Mouse (Mus musculus) neural tube, embryonic 14.5 days (tissue): ENCODE data around the gene Mto1. TPM values are rescaled to one million over a fixed set of nuclear protein-coding genes. Genes with fewer than 3 reads are reported as not detected.
"Not testable (repeated sequence)": the region's sequence is repeated elsewhere in the genome, so short reads cannot be mapped to it uniquely, and the experiment has no call there.

Experiments
- ATAC-seq: fragments of 200-750 bp; cut with Nextera tagmentation; 2 replicates; pipeline ENCODE4 v1.8.0; 2017; ENCODE audit warnings: low read depth, mild to moderate bottlenecking, moderate TSS enrichment, moderate library complexity
- H3K27ac ChIP-seq: fragments of 300-500 bp; sonication (generic); 2 replicates; pipeline ENCODE4 v1.5.1; 2014; ENCODE audit warnings: low read depth, mild to moderate bottlenecking, control low read depth, low read length, moderate library complexity, mixed read lengths
- H3K27me3 ChIP-seq: fragments of 300-500 bp; sonication (generic); 2 replicates; pipeline ENCODE4 v1.6.1; 2014; ENCODE audit warnings: low read length; ENCODE audit not compliant: control insufficient read depth, insufficient read depth
- H3K36me3 ChIP-seq: fragments of 300-500 bp; sonication (generic); 2 replicates; pipeline ENCODE4 v1.6.1; 2014; ENCODE audit warnings: low read length, mixed read lengths; ENCODE audit not compliant: control insufficient read depth, insufficient read depth
- H3K4me1 ChIP-seq: fragments of 300-500 bp; sonication (generic); 2 replicates; pipeline ENCODE4 v1.6.1; 2014; ENCODE audit warnings: low read length; ENCODE audit not compliant: control insufficient read depth, insufficient read depth
- H3K4me2 ChIP-seq: fragments of 300-500 bp; sonication (generic); 2 replicates; pipeline ENCODE4 v1.6.1; 2014; ENCODE audit warnings: mild to moderate bottlenecking, low read depth, low read length, control low read depth
- H3K4me3 ChIP-seq: fragments of 300-500 bp; sonication (generic); 2 replicates; pipeline ENCODE4 v1.5.1; 2014; ENCODE audit warnings: low read depth, low read length, control low read depth, mixed read lengths
- H3K9ac ChIP-seq: fragments of 300-500 bp; sonication (generic); replicated peaks from 2 replicates; pipeline ENCODE4 v1.6.1; 2014; ENCODE audit warnings: low read depth, mild to moderate bottlenecking, control low read depth, low read length, mixed read lengths
- H3K9me3 ChIP-seq: fragments of 300-500 bp; sonication (generic); 2 replicates; pipeline ENCODE4 v1.6.1; 2016; ENCODE audit warnings: low read length; ENCODE audit not compliant: control insufficient read depth
- WGBS: fragments of 180-500 bp; shearing (Covaris S2); extraction: QIAGEN DNeasy Blood & Tissue Kit; methylation state at CpG from one replicate; pipeline ENCODE4 v1.1.7; 2014; 5-methylcytosine and 5-hydroxymethylcytosine counted together
- polyA plus RNA-seq: library from polyadenylated mRNA; unstranded; fragments of >200 nt; fragmentation: Nextera tagmentation; extraction: Ambion mirVana; gene quantifications from 2 replicates; pipeline ENCODE4 v1.2.1, GENCODE M21; 2014

Gene Mto1
- polyA plus RNA-seq, 1 experiment from 2014 or later, result 32.0 TPM

- Histone ChIP-seq H3K27ac (no peak overlapping the region), H3K9me3 (no peaks in the 10 kb centered on the region), H3K9ac (no peak overlapping the region), H3K36me3 (peaks cover 35% of the 10 kb centered on the region), H3K4me1 (0 out of 2 replicates have a peak, but pooled peaks cover 2% of the 10 kb centered on the region), H3K4me3 (no peak overlapping the region), H3K4me2 (no peak overlapping the region), H3K27me3 (no peaks in the 10 kb centered on the region)
- ATAC-seq, result no peak
- WGBS, result 61% methylated on average over 8 of the region's 8 CpGs
Measured at GRCm38 (mm10) chr9:78473588-78473987, 25.6 kb downstream of the Mto1 start.

GRCm38 (mm10) chr9:78474270-78474669 lies 26.3 kb downstream of the Mto1 start:
- 73% methylated on average over 2 of the region's 2 CpGs for WGBS
- Histone ChIP-seq H3K4me2 (no peak overlapping the region), H3K36me3 (peaks cover 30% of the 10 kb centered on the region), H3K4me1 (peaks cover 2% of the 10 kb centered on the region; the same call in 1 of the 2 replicates), H3K27me3 (no peaks in the 10 kb centered on the region), H3K27ac (no peak overlapping the region), H3K9me3 (no peaks in the 10 kb centered on the region), H3K4me3 (no peak overlapping the region), H3K9ac (no peak overlapping the region)
- ATAC-seq, result no peak

- Histone ChIP-seq H3K9me3 (no peaks in the 10 kb centered on the region), H3K4me2 (no peak overlapping the region), H3K4me1 (peaks cover 6% of the 10 kb centered on the region; the same call in 1 of the 2 replicates), H3K9ac (no peak overlapping the region), H3K4me3 (no peak overlapping the region), H3K27ac (no peak overlapping the region), H3K27me3 (no peaks in the 10 kb centered on the region), H3K36me3 (peaks cover 32% of the 10 kb centered on the region)
- WGBS, result 91% methylated on average over 5 of the region's 5 CpGs
- no peak for ATAC-seq
Measured at GRCm38 (mm10) chr9:78474771-78475382, 26.9 kb downstream of the Mto1 start.

GRCm38 (mm10) chr9:78475383-78475780 lies 27.4 kb downstream of the Mto1 start:
- no peaks in the 10 kb centered on the region for H3K9me3 ChIP-seq
- 94% methylated on average over 2 of the region's 2 CpGs for whole genome bisulfite sequencing
- no peak overlapping the region for H3K4me2 ChIP-seq
- H3K27ac ChIP-seq, result no peak overlapping the region
- ATAC-seq, result no peak
- H3K4me1 ChIP-seq, result peaks cover 6% of the 10 kb centered on the region; the same call in 1 of the 2 replicates
- H3K9ac ChIP-seq, result no peak overlapping the region
- H3K4me3 ChIP-seq, result no peak overlapping the region
- no peaks in the 10 kb centered on the region for H3K27me3 ChIP-seq
- H3K36me3 ChIP-seq, result peaks cover 30% of the 10 kb centered on the region

GRCm38 (mm10) chr9:78475873-78476272 lies 27.9 kb downstream of the Mto1 start:
- no peak overlapping the region for H3K27ac ChIP-seq
- H3K9ac ChIP-seq, result no peak overlapping the region
- H3K36me3 ChIP-seq, result peaks cover 25% of the 10 kb centered on the region
- H3K4me2 ChIP-seq, result no peak overlapping the region
- no peak for ATAC-seq
- no peak overlapping the region for H3K4me3 ChIP-seq
- no peaks in the 10 kb centered on the region for H3K27me3 ChIP-seq
- WGBS, result 83% methylated on average over 4 of the region's 4 CpGs
- H3K4me1 ChIP-seq, result peaks cover 6% of the 10 kb centered on the region; the same call in 1 of the 2 replicates
- no peaks in the 10 kb centered on the region for H3K9me3 ChIP-seq

- Histone ChIP-seq H3K27me3 (no peaks in the 10 kb centered on the region), H3K4me3 (no peak overlapping the region), H3K9ac (no peak overlapping the region), H3K27ac (no peak overlapping the region), H3K4me1 (peaks cover 6% of the 10 kb centered on the region; the same call in 1 of the 2 replicates), H3K9me3 (no peaks in the 10 kb centered on the region), H3K4me2 (no peak overlapping the region), H3K36me3 (peaks cover 25% of the 10 kb centered on the region)
- ATAC-seq, result no peak
- WGBS, result 11% methylated on average over 1 of the region's 1 CpGs
Measured at GRCm38 (mm10) chr9:78476531-78477020, 28.6 kb downstream of the Mto1 start.

- no peaks in the 10 kb centered on the region for H3K9me3 ChIP-seq
- H3K27me3 ChIP-seq, result no peaks in the 10 kb centered on the region
- H3K4me1 ChIP-seq, result peaks cover 6% of the 10 kb centered on the region; the same call in 1 of the 2 replicates
- peaks cover 25% of the 10 kb centered on the region for H3K36me3 ChIP-seq
- no peak overlapping the region for H3K27ac ChIP-seq
- H3K4me2 ChIP-seq, result peak overlapping the region; percentile 9; the same call in 1 of the 2 replicates
- 2% methylated on average over 5 of the region's 5 CpGs for WGBS
- no peak overlapping the region for H3K9ac ChIP-seq
- ATAC-seq, result no peak
- H3K4me3 ChIP-seq, result no peak overlapping the region
Measured at GRCm38 (mm10) chr9:78477021-78477551, 29.1 kb downstream of the Mto1 start.

- H3K4me3 ChIP-seq, H3K27ac ChIP-seq, H3K9me3 ChIP-seq, H3K9ac ChIP-seq, H3K27me3 ChIP-seq, ATAC-seq: not testable (repeated sequence)
- Histone ChIP-seq H3K36me3 (peaks cover 25% of the 10 kb centered on the region), H3K4me1 (peaks cover 13% of the 10 kb centered on the region), H3K4me2 (peak overlapping the region; percentile 9; the same call in 1 of the 2 replicates)
- WGBS, result 50% methylated on average over 1 of the region's 1 CpGs
Measured at GRCm38 (mm10) chr9:78478009-78478605, 30.1 kb downstream of the Mto1 start.

GRCm38 (mm10) chr9:78479308-78479707 lies 31.3 kb downstream of the Mto1 start:
- WGBS, result 22% methylated on average over 8 of the region's 8 CpGs
- peaks cover 25% of the 10 kb centered on the region for H3K36me3 ChIP-seq

More at GRCm38 (mm10) chr9:78479308-78479707, 31.3 kb downstream of the Mto1 start:
- not testable (repeated sequence) for H3K27ac ChIP-seq, H3K9me3 ChIP-seq, ATAC-seq, H3K27me3 ChIP-seq
- peak overlapping the region; percentile 51 for H3K4me3 ChIP-seq
- 0 out of 2 replicates have a peak overlapping the region, but pooled peaks have one; percentile 7 for H3K9ac ChIP-seq
- peaks cover 13% of the 10 kb centered on the region for H3K4me1 ChIP-seq
- peak overlapping the region; percentile 53 for H3K4me2 ChIP-seq
